Mouse (Mus musculus): Measurements from ENCODE around the gene Gpr137.

Gpr137 gene

DNA sequence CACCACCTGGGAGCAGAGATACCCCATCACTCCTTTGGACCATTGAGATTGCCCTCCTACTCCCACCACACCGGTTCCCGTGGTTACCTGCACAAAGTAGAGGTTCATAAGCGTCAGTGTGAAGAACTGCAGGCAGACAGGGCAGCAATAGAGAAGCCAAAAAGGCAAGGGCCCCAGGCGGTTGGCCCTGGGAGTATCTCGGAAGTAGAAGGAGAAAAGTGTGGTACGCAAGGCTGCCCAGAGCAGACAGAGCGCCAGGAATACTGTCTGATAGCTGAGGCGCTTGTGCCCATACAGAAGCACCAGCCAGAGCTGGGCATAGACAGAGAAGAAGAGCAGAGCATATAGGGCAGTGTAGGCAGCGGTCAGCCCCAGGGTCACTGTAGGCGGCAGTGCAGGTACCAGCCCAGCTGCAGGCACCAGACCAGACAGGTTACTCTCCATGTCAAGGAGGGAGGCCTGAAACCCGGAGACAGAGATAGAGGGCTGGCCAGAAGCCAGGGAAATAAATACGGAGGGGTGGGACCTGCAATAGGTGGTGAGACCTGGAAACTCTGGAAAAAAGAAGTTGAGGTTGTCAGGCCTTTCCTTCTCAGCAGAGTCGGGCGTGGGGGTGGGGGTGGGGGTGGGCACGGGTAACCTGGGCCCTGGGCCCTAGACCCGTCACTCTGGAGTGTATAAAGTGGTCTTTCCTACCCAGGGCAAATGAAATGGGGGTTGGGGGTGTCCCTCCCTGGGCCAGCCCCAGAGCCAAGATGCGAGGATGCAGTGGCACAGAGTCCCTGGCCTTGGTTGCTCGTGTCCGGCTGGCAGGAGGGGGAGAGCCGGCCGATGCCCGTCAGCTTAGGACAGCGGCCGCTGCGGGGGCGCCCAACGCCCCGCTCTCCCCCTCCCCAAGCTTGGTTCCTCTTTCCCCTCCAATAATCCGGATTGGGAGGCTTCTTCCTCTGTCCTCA, 1.6 kb downstream of the Gpr137 start:
- DNase-seq = peak; percentile 93

DNA sequence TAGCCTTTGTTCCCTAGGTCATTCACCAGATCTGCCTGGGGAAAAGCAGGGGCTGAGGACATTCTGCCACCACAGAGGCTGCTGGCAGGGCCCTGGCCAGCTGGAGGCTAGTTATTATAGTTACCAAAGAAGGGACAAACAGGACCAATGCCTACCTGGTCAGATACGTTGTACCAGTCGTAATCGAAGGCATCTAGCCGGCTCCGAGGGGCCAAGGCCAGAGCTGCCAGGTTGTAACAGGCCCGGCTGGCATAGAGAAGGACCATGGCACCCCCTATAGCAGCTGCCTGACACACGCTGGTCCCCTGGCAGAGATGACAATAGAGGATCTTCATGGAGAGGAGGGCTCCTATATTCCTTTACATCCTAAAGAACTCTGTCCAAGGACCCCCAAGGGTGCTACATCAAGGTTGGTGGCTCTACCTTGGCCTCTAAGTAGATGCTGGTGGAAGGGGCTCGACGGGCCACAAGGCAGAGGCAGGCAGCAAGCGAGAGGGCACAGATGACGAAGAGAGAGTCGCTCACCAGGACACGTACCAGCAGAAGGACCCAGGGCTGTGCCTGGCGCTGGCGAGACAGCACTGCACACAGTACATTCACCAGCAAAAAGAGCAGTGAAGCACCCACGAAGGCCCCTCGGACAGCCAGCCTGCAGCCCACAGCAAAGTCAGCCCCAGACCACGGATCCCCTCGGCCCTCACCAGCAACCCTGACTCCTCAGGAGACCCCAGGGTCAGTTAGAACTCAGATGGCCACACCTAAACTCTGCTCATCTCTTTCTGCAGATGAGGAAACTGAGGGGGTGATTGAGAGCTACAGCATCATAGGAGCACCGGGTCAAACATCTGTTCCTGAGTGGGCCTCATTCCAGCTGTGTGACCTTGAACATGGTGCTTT, 2.9 kb downstream of the Gpr137 start:
- DNase-seq = peak; percentile 94

DNA sequence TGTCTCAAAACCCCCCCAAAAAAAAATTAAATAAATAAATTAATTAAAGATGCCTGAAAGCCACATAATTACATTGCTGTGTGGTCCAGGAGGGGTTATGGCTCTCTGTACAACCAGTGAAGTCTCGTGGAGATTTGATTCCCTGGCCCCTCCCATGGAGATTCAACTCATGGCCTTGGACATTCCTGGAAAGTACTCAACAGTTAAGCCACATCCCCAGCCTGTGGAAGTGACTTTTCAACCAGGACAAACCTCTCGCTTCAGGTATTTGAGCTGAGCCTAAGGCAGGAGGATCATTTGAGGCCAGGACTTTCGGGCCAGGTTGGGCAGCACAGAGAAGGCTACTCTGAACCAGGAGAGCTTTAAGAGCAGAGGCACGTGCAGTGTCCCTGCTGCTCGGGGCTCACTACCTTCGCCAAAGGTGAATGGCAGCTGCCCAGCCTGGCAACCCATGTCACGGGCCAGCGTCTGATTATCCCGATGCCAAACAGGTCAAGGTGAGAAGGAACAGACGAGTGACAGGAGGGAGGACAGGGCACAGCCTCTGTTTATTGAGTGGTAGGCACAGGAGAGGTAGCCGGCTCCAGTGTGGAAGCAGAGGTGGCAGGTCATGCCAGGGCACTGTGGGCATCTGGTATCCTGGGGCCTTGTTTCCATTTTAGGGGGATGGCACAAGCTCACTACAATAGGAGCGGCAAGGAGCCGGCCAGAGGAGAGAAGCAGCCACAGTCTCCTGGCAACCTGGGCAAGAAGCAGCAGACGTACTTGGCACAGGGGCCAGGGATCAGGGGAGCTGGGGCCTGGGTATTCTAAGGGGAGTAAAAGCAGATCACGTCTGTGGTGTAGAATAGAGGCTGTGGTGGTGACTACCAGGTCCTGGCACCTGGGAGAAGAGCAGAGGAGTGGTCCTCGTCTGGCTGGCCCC, 4.5 kb downstream of the Gpr137 start:
- DNase-seq = peak; percentile 98

DNA sequence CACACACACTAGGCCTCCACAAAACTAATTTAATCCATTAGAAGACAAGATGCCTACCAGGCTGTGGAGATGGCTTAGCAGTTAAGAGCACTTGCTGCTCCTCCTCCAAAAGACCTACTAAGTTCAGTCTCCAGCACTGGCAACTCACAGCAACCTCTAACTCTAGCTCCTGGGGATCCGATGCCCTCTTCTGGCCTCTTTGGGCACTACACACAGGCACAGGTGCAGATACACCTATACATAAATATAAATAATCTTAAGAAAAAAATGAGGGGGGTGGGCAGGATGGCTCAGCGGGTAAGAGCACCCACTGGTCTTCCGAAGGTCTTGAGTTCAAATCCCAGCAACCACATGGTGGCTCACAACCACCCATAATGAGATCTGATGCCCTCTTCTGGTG, 6.0 kb downstream of the Gpr137 start:
- DNase-seq = peak; percentile 85

DNA sequence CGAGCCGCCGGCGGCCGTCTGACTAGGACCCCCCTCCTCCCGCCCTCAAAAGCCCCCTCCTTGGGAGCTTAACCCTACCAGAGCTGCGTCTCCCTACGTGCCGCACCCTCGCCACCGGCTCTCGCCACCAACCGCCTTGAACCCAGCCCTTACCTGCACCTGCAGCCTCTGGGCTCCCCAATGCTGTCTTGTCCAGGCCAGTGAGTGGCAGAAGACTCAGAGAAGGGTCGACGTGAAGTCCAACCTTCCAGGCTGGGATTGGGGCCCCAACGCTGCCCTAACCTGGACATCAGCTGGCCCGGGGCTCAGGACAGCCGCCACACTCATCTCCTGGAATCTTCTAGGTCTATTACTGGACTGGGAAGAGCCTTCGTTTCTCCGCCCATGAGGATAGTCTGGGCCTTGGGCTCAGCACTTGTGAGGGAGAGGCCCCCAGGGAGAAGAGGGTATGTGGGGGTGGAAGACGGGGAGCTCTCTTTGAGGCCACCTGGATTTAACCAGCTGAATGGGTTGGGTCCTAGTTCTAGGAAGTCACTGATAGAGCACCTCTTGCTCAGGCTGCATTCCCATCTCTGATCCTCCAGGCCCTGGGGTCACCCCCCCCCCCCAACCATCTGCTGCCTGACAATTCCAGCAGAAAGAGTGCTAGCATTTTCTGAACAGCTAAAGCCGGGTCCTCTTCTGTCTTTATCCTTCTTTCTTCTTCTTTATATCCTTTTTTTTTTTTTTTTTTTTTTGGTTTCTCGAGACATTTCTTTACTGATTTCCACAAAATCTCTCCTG, 7.9 kb downstream of the Gpr137 start, which contains the start of gene Kcnk4:
Gene Kcnk4 (minus strand): TSS at position 321 of the 783 bp plus-strand sequence.
- no peak for DNase-seq

DNA sequence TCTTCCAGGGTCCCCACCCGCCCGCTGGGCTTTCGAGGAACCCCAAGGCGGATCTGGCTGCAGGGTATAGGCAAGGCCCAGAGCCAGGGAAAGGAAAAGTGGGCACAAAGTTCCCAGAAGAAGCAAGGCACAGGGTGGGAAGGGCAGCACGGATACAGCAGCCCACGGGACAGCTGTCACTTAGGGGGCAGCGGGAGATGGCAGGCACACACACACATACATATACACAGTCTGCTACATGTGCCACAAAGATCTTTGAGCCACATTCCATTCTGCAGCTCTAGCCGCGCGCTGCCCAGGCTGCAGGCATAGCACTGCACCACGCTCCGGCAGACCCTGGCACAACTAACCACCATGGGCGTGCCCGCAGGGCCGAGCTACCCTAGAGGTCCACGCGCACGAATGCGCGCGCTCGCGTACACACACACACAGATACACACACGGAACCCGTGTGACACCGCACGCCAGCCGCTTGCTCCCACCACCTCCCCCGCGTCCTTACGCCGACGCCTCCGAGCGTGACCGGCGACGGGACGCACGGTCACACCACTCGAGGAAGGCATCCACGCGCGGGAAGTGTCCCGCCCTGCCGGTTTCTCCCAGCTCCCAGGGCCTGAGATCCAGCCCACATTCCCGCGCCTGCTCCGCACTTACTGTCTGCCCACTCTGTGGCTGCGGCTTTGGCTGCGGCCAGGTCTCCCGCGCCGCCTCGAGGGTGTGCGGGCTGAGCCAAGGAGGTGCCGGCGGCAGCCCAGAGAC, 8.7 kb downstream of the Gpr137 start:
- peak; percentile 92 for DNase-seq

DNA sequence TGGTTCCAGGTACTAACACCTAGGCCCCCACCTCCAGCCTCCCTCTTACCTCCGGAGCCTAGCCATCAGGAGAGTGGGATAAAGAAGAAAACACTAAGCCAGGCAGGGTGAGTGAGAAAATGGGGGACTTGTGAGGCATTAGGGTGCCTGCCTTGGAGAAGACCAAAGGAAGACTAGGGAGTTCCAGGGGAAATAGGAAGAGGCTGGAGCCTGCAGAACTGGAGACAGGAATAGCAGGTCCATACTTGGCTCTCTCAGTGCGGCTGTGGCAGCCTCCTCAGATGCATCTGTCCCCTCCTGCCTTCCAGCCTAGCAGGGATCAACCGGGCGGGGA, 9.2 kb downstream of the Gpr137 start:
- peak; percentile 82 for DNase-seq

DNA sequence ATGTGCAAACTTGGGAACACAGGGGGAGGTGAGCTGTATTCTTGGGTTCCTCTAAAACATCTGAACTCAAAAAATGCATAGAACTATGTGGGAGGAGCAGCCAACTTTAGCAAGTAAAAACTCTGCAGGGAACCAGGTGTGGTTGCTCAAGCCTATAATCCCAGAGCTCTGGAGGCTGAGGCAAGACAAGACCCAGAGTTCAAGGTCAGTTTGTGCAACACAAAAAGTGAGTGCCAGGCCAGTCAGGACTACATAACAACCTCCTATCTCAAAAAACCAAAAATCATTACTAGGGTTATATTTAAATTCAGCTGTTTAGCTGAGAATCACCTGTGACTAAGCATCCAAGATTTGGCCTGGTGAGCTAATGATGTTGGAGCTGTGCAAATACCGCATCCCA, 10.3 kb downstream of the Gpr137 start:
- DNase-seq = no peak

DNA sequence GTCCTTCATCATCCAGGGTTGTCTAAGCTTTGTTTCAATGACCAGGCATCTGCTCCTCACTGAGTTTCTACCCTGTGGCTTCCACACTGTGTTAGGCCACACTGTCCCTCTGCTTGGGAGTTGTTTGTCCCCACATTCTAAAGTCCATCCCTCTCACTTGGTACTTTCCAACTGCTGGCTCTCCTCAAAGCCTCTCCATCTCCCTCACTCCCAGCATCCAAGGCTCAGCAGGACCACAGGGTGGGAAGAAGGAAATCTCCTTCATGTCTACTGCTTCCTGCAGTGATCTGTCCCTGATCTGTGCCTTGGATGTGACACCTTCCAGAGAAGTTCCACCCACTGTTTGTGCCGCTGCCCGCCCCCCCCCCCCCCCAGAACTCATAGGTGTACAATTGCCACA, 11.3 kb downstream of the Gpr137 start:
- DNase-seq = peak; percentile 83

DNA sequence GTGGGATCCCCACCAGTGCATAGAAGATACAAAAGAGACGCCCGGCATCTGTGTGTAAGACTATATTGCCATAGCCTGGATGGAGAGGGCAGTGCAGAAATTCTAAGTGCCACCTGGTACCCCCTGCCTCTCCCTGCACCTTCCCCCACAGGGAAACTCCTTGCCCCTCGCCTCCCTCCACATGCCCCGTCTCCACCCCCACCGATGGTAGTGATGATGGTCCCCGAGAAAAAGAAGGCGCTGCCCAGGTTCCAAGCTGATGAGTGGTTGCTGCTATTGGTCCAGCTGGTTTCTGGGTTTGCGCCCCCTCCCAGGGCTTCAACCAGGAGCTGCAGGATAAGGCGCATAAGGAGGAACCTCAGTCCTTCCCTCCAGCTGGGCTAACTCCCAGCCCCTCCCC, 14.2 kb downstream of the Gpr137 start:
- peak; percentile 86 for DNase-seq

DNA sequence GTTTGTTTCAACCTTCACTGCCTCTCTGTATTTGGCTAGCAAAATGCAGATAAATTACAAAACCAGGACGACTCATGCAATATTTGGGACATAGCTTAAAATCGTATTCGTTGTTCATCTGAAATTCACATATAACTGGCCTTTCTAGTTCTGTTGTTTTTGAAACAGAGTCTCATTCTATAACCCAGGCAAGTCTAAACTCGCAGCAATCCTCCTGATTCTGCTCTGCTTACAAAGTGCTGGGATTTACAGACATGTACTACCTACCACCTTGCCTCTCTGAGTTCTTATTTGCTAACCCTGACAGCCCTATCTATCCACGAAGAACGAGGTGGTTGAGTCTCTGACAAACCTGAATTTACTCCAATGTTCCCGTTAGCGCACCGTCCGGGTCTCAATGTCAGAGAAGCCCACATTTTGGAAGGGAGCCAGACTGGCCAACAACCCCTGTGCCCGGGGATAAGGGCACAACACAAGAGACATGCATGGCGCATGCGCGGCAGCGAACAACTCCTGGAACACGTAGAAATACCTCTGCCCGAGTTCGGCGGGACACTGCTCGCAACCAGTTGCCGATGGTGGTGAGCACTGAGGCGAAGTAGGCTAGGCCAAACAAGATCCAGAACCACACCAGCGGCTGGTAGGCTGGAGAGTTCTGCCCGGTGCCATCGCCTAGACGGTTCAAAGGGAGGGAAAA, 15.6 kb downstream of the Gpr137 start:
- DNase-seq = peak; percentile 93

DNA sequence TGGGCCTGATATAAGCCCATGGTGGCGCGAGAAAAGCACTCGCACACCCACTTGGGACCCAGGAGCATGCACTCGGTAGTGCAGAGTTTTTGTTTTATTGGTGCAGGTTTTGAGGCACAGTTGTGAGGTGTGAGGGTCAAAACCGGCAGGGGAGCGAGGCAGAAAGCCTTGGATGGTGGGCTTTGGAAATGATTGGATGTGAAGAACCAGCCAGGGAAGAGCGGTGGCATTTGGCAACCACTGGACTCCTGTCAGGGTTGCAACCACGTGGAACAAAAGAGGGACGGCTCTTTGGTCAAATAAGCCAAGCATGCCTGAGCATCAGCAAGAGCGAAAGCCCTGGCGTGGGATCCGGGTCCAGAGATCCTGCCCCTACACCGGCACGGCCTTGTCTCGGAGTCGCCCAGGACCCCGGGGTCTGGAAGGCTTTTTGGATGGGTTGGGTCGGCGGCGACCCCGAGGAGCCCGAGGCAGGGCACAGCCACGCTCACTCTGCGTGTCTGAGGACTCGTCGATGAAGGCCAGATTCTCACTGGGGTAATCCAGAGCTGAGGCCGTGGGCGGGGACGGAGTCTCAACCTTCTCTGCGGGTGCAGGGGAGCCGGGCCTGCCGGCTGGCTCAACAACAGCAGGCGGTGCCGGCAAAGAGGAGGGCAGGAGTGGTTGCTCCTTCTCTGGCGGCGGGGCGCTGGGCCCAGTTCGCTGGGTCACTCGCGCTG, 16.5 kb downstream of the Gpr137 start:
- DNase-seq = peak; percentile 89

DNA sequence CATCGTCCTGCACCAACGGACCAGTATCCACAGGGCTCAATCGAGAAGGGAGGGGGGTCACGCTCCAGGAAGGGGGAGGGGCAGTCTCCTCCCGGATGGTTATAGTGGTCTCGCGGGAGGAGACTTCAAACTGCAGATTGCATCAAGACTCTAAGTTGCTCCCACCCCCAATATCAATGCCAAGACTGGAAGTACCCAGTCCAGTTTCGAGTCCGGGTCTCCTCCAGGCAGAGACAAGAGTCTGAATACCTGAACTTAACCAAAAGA, 17.0 kb downstream of the Gpr137 start, which contains the start of gene Catsperz:
Gene Catsperz (minus strand): TSS at position 74 of the 267 bp plus-strand sequence.
- no peak for DNase-seq

DNA sequence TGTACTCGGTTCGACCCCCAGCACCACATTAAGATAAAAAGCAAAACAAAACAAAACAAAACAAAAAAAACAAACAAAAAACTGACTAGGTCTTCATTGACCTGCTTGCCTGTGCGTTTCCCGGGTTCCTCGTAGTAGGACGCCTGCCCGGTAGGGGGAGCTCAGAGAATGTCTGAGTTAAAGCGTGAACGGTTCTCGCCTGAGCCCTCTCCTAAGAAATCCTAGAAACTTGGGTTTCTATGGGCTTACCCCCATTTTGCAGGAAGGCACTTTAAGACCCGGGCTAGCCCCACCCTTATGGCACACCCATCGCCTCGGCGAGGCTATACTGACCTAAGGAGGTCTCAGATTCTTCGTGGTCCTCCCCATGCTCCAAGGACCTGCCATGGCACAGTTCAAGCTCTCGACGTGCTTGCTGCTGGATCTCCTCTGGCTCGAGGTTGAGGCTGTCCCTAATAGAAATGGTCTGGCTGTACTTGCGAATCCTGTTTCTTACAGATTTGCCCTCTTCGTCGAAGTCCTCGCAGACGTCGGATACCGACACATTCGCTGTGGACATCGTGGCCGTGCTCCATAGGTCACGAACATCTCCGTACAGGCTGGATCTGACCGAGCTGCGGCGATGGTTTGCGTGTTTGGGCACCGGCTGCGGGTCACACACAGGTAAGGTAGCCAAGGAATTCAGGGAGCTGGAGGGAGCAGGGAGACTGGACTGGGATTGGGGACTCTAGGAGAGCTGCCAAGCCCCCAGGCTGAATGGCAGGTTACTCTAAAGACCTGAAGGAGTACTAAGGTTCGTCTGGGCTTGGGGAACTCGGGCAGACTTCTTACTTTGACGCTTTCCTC, 17.6 kb downstream of the Gpr137 start:
- peak; percentile 95 for DNase-seq

DNA sequence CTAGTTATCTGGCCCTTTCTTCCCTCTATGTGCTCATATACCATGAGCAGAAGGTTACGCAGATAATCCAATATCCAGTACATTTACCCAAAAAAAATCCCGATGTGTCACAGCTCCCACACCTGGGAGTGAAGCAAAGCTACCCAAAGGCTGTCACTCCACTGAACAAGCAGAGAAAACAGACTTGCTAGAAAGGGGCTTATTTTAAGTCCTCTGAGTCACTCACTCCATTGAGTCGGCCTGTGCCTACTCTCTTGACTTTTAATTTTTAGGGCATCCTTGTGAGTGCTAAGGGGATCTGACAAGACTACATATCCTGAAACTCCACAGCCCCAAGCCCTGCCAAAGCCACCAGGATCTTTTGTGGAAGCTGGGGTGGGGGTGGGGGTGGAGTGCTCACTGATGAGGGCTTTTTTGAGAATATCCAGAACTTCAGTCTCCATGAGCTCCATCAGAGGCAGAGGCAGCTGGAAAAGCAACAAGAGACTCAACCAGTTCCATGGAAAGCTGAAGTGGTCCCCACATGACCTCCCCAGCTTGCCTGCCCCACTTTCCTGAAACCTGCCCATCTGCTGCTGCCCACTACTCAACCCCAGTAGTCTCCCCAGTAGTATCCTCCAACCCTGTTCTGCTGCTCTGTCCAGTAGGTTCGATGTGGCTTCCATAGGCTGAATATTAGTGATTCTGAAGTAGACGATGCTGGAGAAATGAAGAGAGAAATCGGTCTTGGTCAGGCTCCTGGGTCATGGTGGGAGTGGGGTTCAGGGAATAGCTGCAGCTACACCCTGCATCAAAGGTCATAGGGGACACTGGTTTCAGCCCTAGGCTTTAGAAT, 19.2 kb downstream of the Gpr137 start:
- peak; percentile 91 for DNase-seq

DNA sequence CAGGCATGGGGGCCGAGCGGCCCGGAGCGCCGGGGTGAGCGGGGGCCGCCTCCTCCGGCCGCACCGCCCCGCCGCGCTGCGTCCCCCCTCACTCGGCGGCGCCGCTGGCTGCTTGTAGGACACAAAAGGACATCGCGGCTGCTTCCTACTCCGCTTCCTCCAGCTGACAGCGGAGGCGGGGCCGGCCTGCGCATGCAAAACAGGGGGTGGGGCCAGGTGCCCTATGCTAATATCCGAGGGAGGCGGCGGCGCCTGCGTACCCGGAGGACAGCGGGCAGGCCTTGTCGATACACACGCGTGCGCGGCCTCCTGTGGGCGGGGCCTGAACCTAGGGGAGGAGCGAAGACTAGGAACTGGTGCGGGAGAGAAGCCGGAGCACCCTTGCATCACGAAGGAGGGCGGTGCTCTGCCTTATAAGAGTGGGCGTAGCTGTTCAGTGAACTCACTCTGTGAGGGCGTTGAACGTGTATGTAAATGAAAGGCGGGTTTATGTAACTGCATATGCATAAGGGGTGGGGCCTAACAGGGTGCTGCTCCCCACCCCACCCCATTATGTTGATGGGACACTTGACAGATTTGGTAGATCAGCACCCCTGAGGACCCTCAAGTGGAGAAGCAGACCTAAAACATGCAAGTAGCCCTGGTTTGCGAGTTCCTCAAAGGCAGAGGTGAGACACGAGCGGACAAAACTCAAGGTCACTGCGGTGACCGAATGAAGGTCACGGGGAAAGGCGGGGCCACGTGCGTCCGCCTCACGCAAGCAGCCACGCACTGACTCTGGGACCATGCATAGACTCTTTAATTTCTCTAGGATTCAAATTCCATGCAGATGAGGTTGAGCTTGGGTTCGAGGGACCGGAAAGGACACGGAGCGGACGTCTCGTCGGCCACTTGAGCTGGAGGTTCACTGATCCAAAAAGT, 20.4 kb downstream of the Gpr137 start, which contains the start of gene Esrra:
Gene Esrra (minus strand): TSS at position 167 of the 921 bp plus-strand sequence.
- peak; percentile 100 for DNase-seq

Data from heart, adult 11 months (tissue).